Mouse (Mus musculus) embryonic facial prominence, embryonic 11.5 days (tissue): ENCODE measurements around the gene Txlng. TPM values are rescaled to one million over a fixed set of nuclear protein-coding genes. Genes with fewer than 3 reads are reported as not detected.

Source experiments
- ATAC-seq: fragments of 200-750 bp; cut with Nextera tagmentation; replicated peaks from 2 replicates; pipeline ENCODE4 v1.8.0; 2017; ENCODE audit warnings: low read depth; ENCODE audit not compliant: insufficient number of reproducible peaks, low FRiP score, low TSS enrichment
- DNase-seq: peaks from one replicate; pipeline ENCODE4 v3.0.0-alpha.2; 2015; ENCODE audit warnings: low spot score
- H3K27ac ChIP-seq: fragments of 300-500 bp; sonication (generic); replicated peaks from 2 replicates; pipeline ENCODE4 v1.5.1; 2014; ENCODE audit warnings: mild to moderate bottlenecking, low read depth, low read length, control low read depth
- H3K27me3 ChIP-seq: fragments of 300-500 bp; sonication (generic); 2 replicates; pipeline ENCODE4 v1.6.1; 2014; ENCODE audit warnings: mild to moderate bottlenecking, low read length, moderate library complexity, mixed read lengths; ENCODE audit not compliant: control insufficient read depth, insufficient read depth
- H3K36me3 ChIP-seq: fragments of 300-500 bp; sonication (generic); replicated peaks from 2 replicates; pipeline ENCODE4 v1.6.1; 2014; ENCODE audit warnings: low read depth, mild to moderate bottlenecking, low read length, moderate library complexity, mixed read lengths; ENCODE audit not compliant: control insufficient read depth, insufficient read depth
- H3K4me1 ChIP-seq: fragments of 300-500 bp; sonication (generic); 2 replicates; pipeline ENCODE4 v1.6.1; 2014; ENCODE audit warnings: low read length, mixed read lengths; ENCODE audit not compliant: control insufficient read depth, insufficient read depth
- H3K4me2 ChIP-seq: fragments of 300-500 bp; sonication (generic); 2 replicates; pipeline ENCODE4 v1.6.1; 2014; ENCODE audit warnings: low read depth, mild to moderate bottlenecking, control low read depth, low read length, moderate library complexity
- H3K4me3 ChIP-seq: fragments of 300-500 bp; sonication (generic); 2 replicates; pipeline ENCODE4 v1.5.1; 2014; ENCODE audit warnings: low read depth, low read length, control low read depth
- H3K9ac ChIP-seq: fragments of 300-500 bp; sonication (generic); replicated peaks from 2 replicates; pipeline ENCODE4 v1.6.1; 2014; ENCODE audit warnings: mild to moderate bottlenecking, control low read depth, low read length
- H3K9me3 ChIP-seq: fragments of 300-500 bp; sonication (generic); replicated peaks from 2 replicates; pipeline ENCODE4 v1.6.1; 2016; ENCODE audit warnings: mild to moderate bottlenecking, low read length, inconsistent platforms, mixed read lengths; ENCODE audit not compliant: control insufficient read depth
- WGBS: fragments of 180-500 bp; shearing (Covaris S2); extraction: QIAGEN DNeasy Blood & Tissue Kit; methylation state at CpG from one replicate; pipeline ENCODE4 v1.1.7; 2014; 5-methylcytosine and 5-hydroxymethylcytosine counted together
- polyA plus RNA-seq: library from polyadenylated mRNA; unstranded; fragments of >200 nt; fragmentation: Nextera tagmentation; extraction: Ambion mirVana; gene quantifications from 2 replicates; pipeline ENCODE4 v1.2.1, GENCODE M21; 2014

The Txlng gene
- polyA plus RNA-seq, 1 experiment from 2014 or later: 19.3 TPM

DNA sequence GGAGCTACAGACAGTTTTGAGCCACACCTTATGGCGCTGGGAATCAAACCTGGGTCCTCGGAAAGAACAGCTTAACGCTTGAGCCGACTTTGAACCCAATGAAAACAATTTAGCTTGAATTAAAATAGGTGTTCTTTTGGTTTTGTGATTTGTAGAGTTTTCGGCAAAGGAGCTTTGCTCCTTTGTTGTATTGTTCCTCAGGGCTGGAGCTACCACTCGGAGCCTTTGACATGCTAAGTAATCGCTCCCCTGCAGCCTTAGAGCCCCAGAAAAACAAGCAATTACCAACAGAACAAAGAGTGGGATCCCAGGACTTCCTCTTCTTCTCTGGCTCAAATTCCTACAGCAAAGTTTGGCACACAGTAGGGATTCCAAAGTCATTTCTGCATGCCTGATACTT, 73.2 kb downstream of the Txlng start:
- Histone ChIP-seq H3K9me3 (no peaks in the 10 kb centered on the region), H3K27me3 (no peaks in the 10 kb centered on the region), H3K27ac (no peak overlapping the region), H3K9ac (no peak overlapping the region), H3K36me3 (no peaks in the 10 kb centered on the region), H3K4me1 (no peaks in the 10 kb centered on the region), H3K4me2 (no peak overlapping the region), H3K4me3 (no peak overlapping the region)
- WGBS: 39% methylated on average over 7 of the region's 7 CpGs
- DNase-seq (no peak), ATAC-seq (no peak)

- Histone ChIP-seq H3K4me3 (no peak overlapping the region), H3K4me2 (no peak overlapping the region), H3K4me1 (no peaks in the 10 kb centered on the region), H3K36me3 (no peaks in the 10 kb centered on the region), H3K27ac (no peak overlapping the region), H3K9ac (no peak overlapping the region), H3K27me3 (no peaks in the 10 kb centered on the region), H3K9me3 (no peaks in the 10 kb centered on the region)
- WGBS: 88% methylated on average over 4 of the region's 4 CpGs
- ATAC-seq: no peak
- no peak for DNase-seq
Observed at GRCm38 (mm10) chrX:162754314-162754713, 74.9 kb downstream of the Txlng start.

GRCm38 (mm10) chrX:162752418-162752817, 76.8 kb downstream of the Txlng start:
- H3K4me2 ChIP-seq: no peak overlapping the region
- no peaks in the 10 kb centered on the region for H3K27me3 ChIP-seq
- H3K9me3 ChIP-seq: no peaks in the 10 kb centered on the region
- no peak overlapping the region for H3K27ac ChIP-seq
- DNase-seq (no peak), ATAC-seq (no peak)
- 87% methylated on average over 2 of the region's 2 CpGs for WGBS
- H3K9ac ChIP-seq: no peak overlapping the region
- no peak overlapping the region for H3K4me3 ChIP-seq
- H3K4me1 ChIP-seq: no peaks in the 10 kb centered on the region
- H3K36me3 ChIP-seq: no peaks in the 10 kb centered on the region

DNA sequence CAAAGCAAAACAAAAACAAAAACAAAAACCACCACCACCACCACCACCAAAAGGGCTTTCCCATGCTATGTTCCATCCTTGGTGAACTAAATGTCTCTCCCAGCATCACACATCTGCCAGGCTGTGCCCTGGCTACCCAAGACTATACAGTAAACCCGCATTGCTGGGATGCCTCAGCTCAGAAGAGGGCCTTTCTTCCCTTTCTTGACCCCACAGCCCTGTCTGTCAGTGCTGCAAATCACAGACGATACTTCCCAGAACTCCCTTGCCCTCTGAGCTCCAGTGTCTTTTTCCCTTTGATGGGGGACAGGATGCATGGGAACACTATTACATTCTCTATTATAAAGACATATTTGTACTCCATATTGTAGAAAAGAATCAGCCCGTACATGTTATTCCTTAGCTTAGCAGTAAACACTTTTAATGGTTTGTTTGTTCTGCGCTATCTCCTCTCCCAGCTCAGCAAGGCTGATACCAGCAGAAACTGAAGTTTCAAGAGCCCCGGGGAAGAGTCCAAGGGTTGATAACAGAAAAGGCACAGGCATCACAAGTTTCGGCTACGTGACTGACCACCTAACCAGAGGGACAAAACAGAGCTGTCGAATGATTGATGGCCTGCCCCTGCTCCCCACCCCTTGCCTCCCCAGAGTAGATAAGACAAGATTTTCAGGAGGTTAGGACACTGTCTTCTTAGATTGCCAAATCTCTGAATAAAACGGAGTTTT, 80.4 kb downstream of the Txlng start:
- no peak overlapping the region for H3K4me2 ChIP-seq
- no peak overlapping the region for H3K9ac ChIP-seq
- H3K27me3 ChIP-seq: no peaks in the 10 kb centered on the region
- H3K9me3 ChIP-seq: no peaks in the 10 kb centered on the region
- WGBS: 46% methylated on average over 9 of the region's 9 CpGs
- no peak overlapping the region for H3K4me3 ChIP-seq
- no peaks in the 10 kb centered on the region for H3K36me3 ChIP-seq
- no peak overlapping the region for H3K27ac ChIP-seq
- ATAC-seq (no peak), DNase-seq (no peak)
- H3K4me1 ChIP-seq: no peaks in the 10 kb centered on the region

DNA sequence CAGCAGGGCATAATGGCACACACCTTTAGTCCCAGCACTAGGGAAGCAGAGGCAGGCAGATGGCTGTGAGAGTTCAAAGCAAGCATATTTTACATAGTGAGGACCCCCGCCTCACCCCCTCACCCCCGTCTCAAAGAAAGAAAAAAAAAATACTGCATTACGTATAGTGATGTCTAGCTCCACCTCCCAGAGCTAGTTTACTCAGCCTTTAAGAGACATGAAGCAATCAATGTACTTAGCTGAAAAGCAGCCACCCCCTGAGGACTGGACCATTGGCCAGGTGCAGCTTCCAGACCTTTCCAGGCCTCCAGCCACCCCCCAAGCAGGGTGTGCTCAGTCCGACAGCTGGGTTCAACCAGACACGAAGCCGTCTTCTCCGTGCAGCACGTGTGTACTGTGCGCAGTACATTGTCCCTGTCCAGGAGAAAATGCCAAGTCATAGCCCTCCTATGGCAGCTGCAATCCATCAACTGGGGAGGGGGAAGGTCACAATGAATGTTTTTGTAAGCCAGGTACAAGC, 93.1 kb downstream of the Txlng start:
- H3K36me3 ChIP-seq: no peaks in the 10 kb centered on the region
- DNase-seq (peak; percentile 24), ATAC-seq (peak; percentile 36; the same call in 1 of the 2 replicates)
- no peaks in the 10 kb centered on the region for H3K9me3 ChIP-seq
- no peak overlapping the region for H3K9ac ChIP-seq
- no peaks in the 10 kb centered on the region for H3K4me1 ChIP-seq
- H3K27ac ChIP-seq: peak overlapping the region; percentile 70
- peak overlapping the region; percentile 33 for H3K4me3 ChIP-seq
- no peaks in the 10 kb centered on the region for H3K27me3 ChIP-seq
- H3K4me2 ChIP-seq: peak overlapping the region; percentile 40; the same call in 1 of the 2 replicates
- 32% methylated on average over 9 of the region's 9 CpGs for WGBS

DNA sequence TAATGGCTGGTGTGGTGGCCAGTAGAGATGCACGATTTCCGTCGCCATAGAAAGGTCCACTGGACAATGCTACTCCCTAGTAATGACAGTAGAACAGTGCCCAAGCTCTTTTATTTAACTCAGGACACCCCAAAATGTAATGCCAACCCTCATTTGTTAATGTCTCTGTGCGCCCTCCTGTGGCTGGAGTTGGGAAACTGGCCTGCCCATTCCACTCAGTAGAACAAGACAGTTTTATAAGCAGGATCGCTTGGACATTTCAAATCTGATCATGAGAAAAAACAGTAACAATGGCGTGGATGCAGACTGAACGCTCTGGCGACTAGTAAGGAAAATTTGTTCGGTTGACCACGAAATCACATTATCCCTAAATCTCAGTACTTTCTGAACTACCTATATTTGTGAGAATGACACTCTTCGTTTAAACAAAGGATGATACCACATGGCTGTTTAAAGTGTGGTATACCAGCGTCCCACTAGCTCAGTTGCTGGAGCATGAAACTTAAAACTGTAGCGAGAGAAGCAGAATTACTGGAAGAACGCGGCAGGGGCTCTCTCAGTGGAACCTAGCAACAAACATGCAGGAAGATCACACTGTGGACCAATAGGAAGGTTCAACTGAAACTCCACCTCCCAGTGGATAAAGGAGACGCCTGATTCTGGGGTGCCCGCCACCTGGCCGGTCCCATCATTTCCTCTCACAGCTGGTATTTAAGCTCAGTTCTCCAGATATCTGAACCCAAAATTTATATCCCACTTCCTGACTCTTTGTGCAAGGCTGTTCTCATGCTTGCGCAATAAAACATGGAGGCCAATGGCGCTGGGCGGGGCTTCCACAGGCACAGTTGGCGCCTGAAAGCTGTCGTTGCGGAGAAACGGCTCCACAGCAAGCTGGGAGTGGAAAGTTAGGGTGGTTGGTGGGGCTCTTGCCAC, 94.0 kb downstream of the Txlng start:
- H3K4me1 ChIP-seq: no peaks in the 10 kb centered on the region
- H3K9ac ChIP-seq: peak overlapping the region; percentile 48; the same call in 1 of the 2 replicates
- peak; percentile 71 for DNase-seq
- no peaks in the 10 kb centered on the region for H3K9me3 ChIP-seq
- H3K4me3 ChIP-seq: peak overlapping the region; percentile 33
- peak overlapping the region; percentile 70 for H3K27ac ChIP-seq
- H3K4me2 ChIP-seq: peak overlapping the region; percentile 40
- WGBS: 26% methylated on average over 25 of the region's 25 CpGs
- ATAC-seq: peak; percentile 78
- H3K36me3 ChIP-seq: no peaks in the 10 kb centered on the region
- no peaks in the 10 kb centered on the region for H3K27me3 ChIP-seq

GRCm38 (mm10) chrX:162730031-162730430, 99.2 kb downstream of the Txlng start:
- Histone ChIP-seq H3K9me3 (no peaks in the 10 kb centered on the region), H3K4me2 (no peak overlapping the region), H3K27ac (no peak overlapping the region), H3K4me1 (no peaks in the 10 kb centered on the region), H3K36me3 (no peaks in the 10 kb centered on the region), H3K4me3 (no peak overlapping the region), H3K27me3 (no peaks in the 10 kb centered on the region), H3K9ac (no peak overlapping the region)
- no peak for DNase-seq
- ATAC-seq: no peak
- WGBS: 83% methylated on average over 4 of the region's 4 CpGs
